Mouse (Mus musculus) naive thymus-derived CD4-positive, alpha-beta T cell, adult 2 months (primary cell): ENCODE measurements around the gene Pbrm1.

Source experiments
- DNase-seq: peaks from one replicate; pipeline ENCODE4 v3.0.0-alpha.2; 2011; ENCODE audit warnings: low read depth

The Pbrm1 gene

DNA sequence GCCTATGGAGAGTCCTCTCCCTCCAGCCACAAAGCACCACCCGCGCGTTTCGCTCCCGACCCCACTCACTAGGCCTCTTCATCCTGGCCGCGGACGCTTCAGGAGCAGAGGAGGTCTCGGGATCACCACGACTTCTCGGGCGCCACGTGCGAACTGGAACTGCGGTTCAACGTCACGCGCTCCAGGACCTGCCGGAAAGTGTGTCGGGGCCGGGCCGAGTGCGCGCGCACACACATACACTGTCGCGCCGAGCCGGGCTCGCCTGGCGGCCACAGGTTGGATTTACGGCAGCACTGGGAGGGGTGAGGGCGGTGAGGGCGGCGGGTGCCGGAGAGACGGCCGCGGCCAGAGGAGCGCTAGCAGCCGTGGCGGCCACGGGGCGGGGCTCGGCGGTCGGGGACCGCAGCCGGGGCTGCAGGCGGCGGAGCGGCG, at the start of gene Pbrm1, which contains the start of gene Gnl3:
Gene Pbrm1 (plus strand): TSS at position 279 of the 432 bp plus-strand sequence.
Gene Gnl3 (minus strand): TSS at position 293 of the 432 bp plus-strand sequence.
- peak; percentile 96 for DNase-seq

- no peak for DNase-seq
Observed at GRCm38 (mm10) chr14:30974204-30974603, 44.7 kb upstream of the Pbrm1 start.

- no peak for DNase-seq
Observed at GRCm38 (mm10) chr14:30976222-30976621, 42.7 kb upstream of the Pbrm1 start.

GRCm38 (mm10) chr14:30996417-30996816, 22.5 kb upstream of the Pbrm1 start:
- no peak for DNase-seq

- DNase-seq: no peak
Observed at GRCm38 (mm10) chr14:31000356-31000755, 18.6 kb upstream of the Pbrm1 start.

GRCm38 (mm10) chr14:31000816-31001306, 18.1 kb upstream of the Pbrm1 start:
- DNase-seq: no peak

- peak; percentile 89 for DNase-seq
Observed at GRCm38 (mm10) chr14:31001307-31002205, 17.4 kb upstream of the Pbrm1 start, which contains the start of the genes Glt8d1 and Spcs1. TSS of gene Glt8d1 (plus strand) at chr14:31001400. TSS of gene Spcs1 (minus strand) at chr14:31001672.

DNA sequence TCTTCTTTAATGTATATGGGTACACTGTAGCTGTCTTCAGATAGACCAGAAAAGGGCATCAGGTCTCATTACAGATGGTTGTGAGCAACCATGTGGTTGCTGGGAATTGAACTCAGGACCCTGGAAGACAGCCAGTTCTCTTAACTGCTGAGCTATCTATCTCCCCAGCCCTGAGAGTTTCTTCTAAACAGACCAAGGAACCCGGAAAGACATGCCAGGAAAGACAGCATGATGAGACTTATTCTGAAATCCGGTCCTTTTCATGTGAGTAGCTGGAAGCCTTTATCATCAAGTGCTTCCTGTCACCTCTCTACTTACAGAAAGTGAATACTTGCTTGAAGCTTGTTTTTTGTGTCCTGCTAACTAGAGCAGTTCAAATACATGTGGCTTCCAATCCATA, 14.4 kb upstream of the Pbrm1 start:
- no peak for DNase-seq

- DNase-seq: no peak
Observed at GRCm38 (mm10) chr14:31006779-31007178, 12.2 kb upstream of the Pbrm1 start.

DNA sequence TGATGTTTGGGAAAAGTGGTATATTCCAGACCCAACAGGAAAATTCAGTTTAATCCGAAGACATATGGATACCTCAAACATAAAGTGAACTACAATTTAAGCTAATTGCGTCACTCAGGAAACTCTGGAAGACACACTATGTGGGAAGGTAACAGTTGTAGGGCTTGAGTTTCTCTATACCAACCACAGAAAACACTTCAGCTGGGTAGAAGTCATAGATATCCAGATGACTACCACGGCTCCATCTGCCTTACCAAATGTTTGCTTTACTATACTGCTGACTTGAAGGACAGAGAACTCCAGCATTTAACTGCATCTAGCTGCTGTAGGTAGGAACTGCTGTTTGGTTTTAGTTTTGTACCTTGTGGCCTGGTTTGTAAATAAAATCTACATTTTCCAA, 7.3 kb upstream of the Pbrm1 start:
- DNase-seq: no peak

DNA sequence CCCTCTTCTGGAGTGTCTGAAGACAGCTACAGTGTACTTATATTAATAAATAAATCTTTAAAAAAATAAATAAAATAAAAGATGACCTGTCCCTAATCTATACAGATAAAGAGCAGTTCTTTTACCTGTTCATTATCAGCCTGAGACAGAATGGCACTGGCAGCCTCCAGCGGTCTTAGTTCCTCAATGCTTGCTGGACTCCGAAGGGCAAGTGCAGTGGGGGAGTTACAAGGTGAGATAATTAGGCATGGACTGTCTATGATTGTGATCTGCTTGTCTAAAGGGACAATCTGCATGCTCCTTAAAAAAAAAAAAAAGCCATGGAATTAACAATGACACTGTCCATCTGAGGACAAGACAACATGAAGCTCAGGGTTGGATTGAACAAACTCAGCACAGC, 5.0 kb upstream of the Pbrm1 start:
- no peak for DNase-seq

DNA sequence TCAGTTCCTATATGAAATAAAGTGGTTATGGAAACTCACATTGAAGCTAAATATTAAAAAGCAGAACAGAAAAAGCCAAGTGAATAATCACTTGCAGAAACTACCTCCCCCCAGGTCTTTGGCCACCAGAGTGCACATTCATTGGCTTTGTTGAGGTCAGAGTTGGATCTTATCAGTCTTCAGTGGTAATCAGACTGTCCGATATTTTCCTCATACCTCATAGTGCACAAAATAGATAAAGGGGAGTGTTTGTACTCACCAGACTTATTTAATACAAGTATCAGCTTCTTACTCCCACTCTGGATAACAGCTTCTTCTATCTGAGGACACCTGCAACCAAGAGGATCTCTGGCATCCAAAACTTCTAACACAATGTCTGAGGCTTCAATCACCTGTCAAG, 2.9 kb upstream of the Pbrm1 start:
- DNase-seq: no peak

DNA sequence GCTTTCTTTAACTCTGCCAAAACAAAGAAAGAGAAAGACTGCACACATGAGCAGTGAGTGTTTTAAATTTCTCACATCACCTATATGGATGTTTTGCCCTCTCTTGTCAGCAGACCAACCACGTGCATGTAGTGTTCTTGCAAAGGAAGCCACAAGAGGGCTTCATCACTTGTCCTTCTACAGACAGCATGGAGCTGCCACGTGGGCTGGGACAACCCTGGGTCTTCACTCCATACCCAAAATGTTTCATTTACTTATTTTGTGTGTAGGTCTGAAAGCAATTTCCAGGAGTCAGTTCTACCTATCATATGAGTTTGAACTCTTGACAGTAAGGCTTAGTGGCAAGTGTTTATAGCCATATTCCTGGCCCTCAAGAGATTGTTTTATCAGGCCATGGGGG, 1.1 kb upstream of the Pbrm1 start:
- peak; percentile 60 for DNase-seq

GRCm38 (mm10) chr14:31019331-31020205, 630 bp downstream of the Pbrm1 start:
- peak; percentile 95 for DNase-seq

- no peak for DNase-seq
Observed at GRCm38 (mm10) chr14:31022579-31022978, 3.6 kb downstream of the Pbrm1 start.

- peak; percentile 41 for DNase-seq
Observed at GRCm38 (mm10) chr14:31025785-31026184, 6.8 kb downstream of the Pbrm1 start.

DNA sequence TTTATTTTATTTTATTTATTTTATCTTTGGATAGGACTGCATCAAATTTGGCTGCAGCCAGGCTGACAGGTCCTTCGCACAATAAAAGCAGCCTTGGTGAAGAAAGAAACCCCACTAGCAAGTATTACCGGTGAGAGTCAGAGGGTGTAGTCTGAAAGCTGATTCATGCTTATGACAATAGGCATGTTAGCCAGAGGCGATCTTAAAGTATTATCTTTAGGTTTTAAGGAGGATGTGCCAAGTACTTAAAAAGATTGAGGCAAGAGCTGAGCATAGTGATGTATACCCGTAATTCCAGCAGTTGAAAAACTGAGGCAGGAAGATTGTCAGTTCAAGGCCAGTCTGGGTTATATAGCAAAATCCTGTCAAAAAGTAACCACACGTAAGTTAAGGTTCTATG, 26.4 kb downstream of the Pbrm1 start:
- DNase-seq: no peak

- DNase-seq: no peak
Observed at GRCm38 (mm10) chr14:31045817-31046216, 26.9 kb downstream of the Pbrm1 start.

GRCm38 (mm10) chr14:31062277-31062676, 43.3 kb downstream of the Pbrm1 start:
- peak; percentile 21 for DNase-seq

DNA sequence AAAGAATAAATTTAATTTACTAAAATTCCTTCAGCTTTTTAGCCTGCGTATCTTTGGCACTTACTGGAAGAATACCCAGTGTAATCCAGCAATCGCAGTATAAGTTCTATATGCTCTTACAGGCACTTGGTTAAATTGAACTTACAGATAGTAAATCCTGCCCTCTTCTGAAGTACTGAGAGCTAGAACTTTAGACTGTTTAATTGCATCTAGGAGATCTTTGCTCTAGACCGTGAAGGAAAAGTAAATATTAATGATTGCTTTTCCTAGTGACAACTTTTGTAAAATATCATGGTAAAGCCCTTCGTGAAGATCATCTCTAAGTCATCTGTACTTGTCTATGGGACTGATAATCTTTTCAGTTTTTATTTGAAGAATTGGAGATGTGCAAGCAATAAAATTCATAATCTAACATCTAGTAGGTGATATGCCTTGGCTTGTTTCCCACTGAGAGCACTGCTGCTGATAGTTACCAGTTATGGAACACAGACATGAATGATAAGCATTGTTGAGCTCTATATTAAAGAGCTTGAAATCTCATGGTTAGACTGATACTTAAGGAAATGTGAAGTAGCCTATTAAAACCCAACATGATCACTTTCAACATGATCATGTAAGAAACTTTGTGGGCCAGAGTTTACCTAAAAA, 50.3 kb downstream of the Pbrm1 start:
- DNase-seq: no peak

- no peak for DNase-seq
Observed at GRCm38 (mm10) chr14:31078597-31079208, 59.8 kb downstream of the Pbrm1 start.
